Mouse (Mus musculus) small intestine, adult 2 months (tissue): ENCODE measurements around the gene Cblb.

Source experiments
- CTCF ChIP-seq: fragments of 200-500 bp; IDR thresholded peaks from 2 replicates; pipeline ENCODE4 v1.5.1; 2012; ENCODE audit warnings: low read depth, mild to moderate bottlenecking, control low read depth, inconsistent platforms, low read length, moderate library complexity, mixed read lengths; ENCODE audit not compliant: insufficient replicate concordance, insufficient read length; ENCODE audit errors: extremely low read depth
- POLR2A ChIP-seq: fragments of 200-500 bp; IDR thresholded peaks from 2 replicates; pipeline ENCODE4 v1.6.1; 2012; ENCODE audit warnings: low read depth, mild to moderate bottlenecking, control low read depth, inconsistent platforms, low read length, moderate library complexity

DNA sequence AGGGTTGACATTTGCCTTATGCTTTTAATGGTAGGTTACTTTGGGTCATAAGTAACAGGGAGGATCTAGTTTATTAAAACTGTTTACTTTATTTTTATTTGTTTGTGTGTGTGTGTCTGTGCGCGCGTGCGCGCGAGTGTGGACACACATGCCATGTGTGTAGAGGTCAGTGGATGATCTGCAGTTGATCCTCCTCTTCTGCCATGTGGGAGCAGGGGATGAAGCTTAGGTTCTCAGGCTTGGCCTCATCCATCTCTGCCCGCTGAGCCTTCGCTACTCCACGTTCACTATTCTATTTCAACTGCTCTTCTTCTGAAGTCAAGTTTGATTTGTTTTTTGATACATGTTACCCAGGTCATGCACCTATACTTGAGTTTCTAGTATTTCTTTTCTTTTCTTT lies 73.6 kb downstream of the Cblb start:
- TF ChIP-seq POLR2A (no peak), CTCF (no peak)
